Mouse (Mus musculus) spleen, postnatal 10 days (tissue): Measurements from ENCODE around the gene Twf2.
"Not testable (repeated sequence)": the region's sequence is repeated elsewhere in the genome, so short reads cannot be mapped to it uniquely, and the experiment has no call there.

ENCODE experiments used
- DNase-seq, 2 experiments: peaks; one replicate each; pipeline ENCODE4 v3.0.0; 2021 to 2022; ENCODE audit warnings: low spot score in 2 of 2

The Twf2 gene

GRCm38 (mm10) chr9:106202819-106203636, at the start of gene Twf2:
Gene Twf2, plus strand, starts transcription at chr9:106203108.
- DNase-seq, result peak; percentile 80 to 88

- DNase-seq, result no peak
Measured at GRCm38 (mm10) chr9:106154106-106154505, 48.8 kb upstream of the Twf2 start.

- DNase-seq, result peak; percentile 48 to 72
Measured at GRCm38 (mm10) chr9:106156419-106156818, 46.5 kb upstream of the Twf2 start.

- no peak for DNase-seq
Measured at GRCm38 (mm10) chr9:106156921-106157622, 45.8 kb upstream of the Twf2 start.

GRCm38 (mm10) chr9:106157623-106157925, 45.3 kb upstream of the Twf2 start:
- DNase-seq, result no peak

- no peak for DNase-seq
Measured at GRCm38 (mm10) chr9:106158037-106158491, 44.8 kb upstream of the Twf2 start, which contains the start of gene Glyctk. Gene Glyctk, minus strand, starts transcription at chr9:106158138.

- no peak for DNase-seq
Measured at GRCm38 (mm10) chr9:106159237-106159636, 43.7 kb upstream of the Twf2 start.

- peak; percentile 85 to 91 for DNase-seq
Measured at GRCm38 (mm10) chr9:106159784-106160301, 43.1 kb upstream of the Twf2 start.

GRCm38 (mm10) chr9:106160426-106160825, 42.5 kb upstream of the Twf2 start:
- DNase-seq, result no peak

- DNase-seq, result no peak
Measured at GRCm38 (mm10) chr9:106166709-106167108, 36.2 kb upstream of the Twf2 start.

GRCm38 (mm10) chr9:106167241-106167640, 35.7 kb upstream of the Twf2 start:
- no peak for DNase-seq

- DNase-seq, result no peak
Measured at GRCm38 (mm10) chr9:106167703-106168102, 35.2 kb upstream of the Twf2 start.

- DNase-seq, result not testable (repeated sequence)
Measured at GRCm38 (mm10) chr9:106169006-106169405, 33.9 kb upstream of the Twf2 start.

GRCm38 (mm10) chr9:106169917-106170316, 33.0 kb upstream of the Twf2 start:
- DNase-seq, result no peak

- DNase-seq, result peak; percentile 84 to 93
Measured at GRCm38 (mm10) chr9:106170556-106171345, 32.2 kb upstream of the Twf2 start, which contains the start of gene Wdr82. Gene Wdr82, plus strand, starts transcription at chr9:106170928.

GRCm38 (mm10) chr9:106171346-106172158, 31.4 kb upstream of the Twf2 start:
- peak; percentile 58 to 75 for DNase-seq

- DNase-seq, result no peak
Measured at GRCm38 (mm10) chr9:106172527-106172926, 30.4 kb upstream of the Twf2 start.

- DNase-seq, result no peak
Measured at GRCm38 (mm10) chr9:106173363-106173762, 29.5 kb upstream of the Twf2 start.

- no peak for DNase-seq
Measured at GRCm38 (mm10) chr9:106175552-106176200, 27.2 kb upstream of the Twf2 start.

GRCm38 (mm10) chr9:106176769-106177168, 26.1 kb upstream of the Twf2 start:
- no peak for DNase-seq
